Mouse (Mus musculus) spleen, postnatal 36 days (tissue): ENCODE measurements around the gene Opcml.

ENCODE experiments used
- DNase-seq, 2 experiments: peaks; one replicate each; pipeline ENCODE4 v3.0.0; 2022; ENCODE audit warnings: low spot score in 2 of 2, mixed read lengths in 1 of 2

Gene Opcml

GRCm38 (mm10) chr9:27830519-27830918 lies 39.9 kb downstream of the Opcml start:
- DNase-seq: no peak

- DNase-seq: no peak
Observed at GRCm38 (mm10) chr9:27842806-27843205, 52.2 kb downstream of the Opcml start.

- no peak for DNase-seq
Observed at GRCm38 (mm10) chr9:27871624-27872023, 81.0 kb downstream of the Opcml start.

GRCm38 (mm10) chr9:27889636-27890035 lies 99.1 kb downstream of the Opcml start:
- no peak for DNase-seq

DNA sequence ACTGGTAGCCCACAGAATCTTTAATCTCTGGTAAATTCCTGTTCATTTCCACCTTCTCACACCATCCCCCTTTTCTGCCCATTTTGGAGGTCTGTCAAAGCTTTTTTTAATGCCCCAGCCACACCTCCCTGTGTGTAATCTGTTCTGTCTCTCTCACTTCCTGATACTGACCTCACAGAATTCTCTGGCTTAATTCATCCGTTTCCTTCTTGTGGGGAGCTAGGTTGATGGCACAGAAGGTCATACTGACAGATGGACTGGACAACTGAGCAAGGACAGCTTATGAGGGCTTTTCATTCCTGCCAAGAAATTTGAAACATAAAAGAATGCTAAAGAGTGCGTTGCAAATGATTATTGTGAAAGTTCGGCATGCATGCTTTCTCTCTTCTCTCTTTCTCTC lies 126.7 kb downstream of the Opcml start:
- no peak for DNase-seq

DNA sequence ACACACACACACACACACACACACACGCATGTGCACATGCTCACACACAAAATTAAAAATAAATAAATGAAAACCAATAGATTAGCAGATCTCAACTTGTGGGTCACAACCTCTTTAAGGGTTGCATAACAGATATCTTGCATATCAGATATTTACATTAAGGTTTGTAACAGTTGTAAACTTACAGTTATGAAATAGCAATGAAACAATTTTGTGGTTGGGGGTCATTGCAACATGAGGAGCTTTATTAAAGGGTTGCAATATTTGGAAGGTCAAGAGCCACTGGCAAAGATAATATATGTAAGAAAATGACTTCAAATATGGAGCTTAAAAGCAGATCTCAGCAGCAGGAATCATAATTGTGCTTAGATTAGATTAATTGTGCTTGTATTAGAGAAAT lies 132.9 kb downstream of the Opcml start:
- DNase-seq: no peak

DNA sequence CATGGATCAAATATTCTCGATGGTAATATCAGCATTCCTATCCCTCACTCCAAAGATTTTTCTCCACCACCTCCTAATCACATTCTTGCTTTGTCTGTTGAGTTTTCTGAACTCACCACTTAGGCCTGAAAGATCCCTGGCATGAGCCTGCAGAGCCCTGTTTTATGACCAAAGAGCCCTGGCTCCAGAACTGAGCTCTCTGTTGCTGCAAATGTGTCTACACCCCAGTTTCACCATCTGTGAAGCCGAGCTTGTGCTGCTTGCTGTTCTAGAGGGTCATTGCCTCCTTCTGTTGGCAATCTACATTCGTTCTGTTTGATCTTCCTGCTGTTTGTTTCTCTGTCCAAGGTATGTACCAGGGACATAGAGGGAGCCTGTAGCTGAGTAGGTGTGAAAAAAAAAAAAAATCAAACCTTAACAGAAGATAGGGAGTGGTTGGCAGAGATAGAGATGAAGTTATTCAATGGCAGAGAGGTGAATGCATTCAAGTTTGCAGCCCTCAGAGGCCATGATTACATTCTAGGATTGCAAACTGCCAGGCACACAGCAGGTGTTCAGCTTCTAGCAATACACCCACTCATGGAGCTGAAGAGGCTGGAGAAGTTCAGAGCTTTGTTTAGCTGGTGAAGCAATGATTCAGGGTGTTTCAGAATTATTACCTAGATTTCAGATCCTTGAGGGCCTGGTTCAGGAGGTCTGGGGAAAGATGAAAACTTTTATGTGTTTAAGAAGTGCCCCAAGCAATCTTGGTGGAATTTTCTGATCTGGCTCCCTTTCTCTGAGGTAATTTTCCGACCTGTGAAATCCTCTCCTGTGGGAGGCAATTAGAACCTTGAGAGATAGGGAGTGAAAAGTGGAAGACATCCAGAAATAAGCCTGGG lies 133.6 kb downstream of the Opcml start:
- DNase-seq: no peak

DNA sequence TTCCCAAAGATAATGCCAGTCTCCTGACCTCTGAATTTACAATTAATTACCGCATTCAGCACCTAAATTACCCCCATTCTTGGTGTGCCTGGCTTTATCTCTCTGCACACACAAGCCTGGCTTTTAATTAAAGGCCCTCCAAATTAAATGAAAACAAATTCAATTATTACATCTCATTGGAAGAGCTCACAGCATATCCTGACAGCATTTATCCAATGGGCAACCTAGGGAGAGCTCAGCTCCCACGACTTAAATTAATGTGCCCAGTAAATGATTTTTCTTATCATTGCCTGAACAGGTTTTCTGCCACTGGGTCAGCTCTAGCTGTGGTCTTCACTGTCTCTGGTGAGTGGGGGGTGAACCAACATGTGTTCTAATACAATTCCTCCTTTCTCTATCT lies 135.1 kb downstream of the Opcml start:
- DNase-seq: no peak

- no peak for DNase-seq
Observed at GRCm38 (mm10) chr9:27937253-27937652, 146.7 kb downstream of the Opcml start.

- no peak for DNase-seq
Observed at GRCm38 (mm10) chr9:27937660-27938059, 147.1 kb downstream of the Opcml start.

DNA sequence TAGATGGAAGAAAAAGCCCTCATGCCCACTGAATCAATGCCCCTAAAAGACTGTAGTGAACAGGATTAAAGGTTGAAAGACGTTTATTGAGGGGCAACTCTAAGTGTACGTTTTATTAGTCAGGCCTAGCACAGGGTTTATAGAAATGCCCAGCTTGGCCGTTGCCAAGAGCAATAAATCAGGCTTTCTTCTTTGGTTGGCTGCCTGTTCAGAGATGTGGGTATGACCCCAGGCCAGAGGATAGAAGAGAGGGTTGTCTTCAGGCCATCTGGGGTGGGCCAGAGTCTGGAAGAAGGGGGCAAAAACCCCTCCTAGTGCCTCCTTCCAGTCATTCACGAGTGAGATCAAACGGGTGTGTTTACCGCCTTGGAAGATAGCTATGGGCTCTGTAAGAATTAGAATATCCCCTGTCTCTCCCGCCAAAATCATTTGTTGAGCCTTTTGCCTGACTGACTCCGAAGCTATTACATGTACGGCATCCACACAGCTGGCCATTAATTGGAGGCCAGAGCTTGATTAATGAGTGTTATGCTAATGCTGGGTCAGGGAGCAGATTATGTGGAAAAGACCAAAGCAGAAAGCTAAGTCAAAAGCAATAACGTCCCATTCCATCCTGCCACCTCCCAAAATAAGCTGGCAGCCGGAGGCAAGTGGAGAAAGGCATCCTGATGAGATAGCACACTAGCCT lies 154.9 kb downstream of the Opcml start:
- DNase-seq: no peak

GRCm38 (mm10) chr9:27951110-27951509 lies 160.5 kb downstream of the Opcml start:
- no peak for DNase-seq

DNA sequence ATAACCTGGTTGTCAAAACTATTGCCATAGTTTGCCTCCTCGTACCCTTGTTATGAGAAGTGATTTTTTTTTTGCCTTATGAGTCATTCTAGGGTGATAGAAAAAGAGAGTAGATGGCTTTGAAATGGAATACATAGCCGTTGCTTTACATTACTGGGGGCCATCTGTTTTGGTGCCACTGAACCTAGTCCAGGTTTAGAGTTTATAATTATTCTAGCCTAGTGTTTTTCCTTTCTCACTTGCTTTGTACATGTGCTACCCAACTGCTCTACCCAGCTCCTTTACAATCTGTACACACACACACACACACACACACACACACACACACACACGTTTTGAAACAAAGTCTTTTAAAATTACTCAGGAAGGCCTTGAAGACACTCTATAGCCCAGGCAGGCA lies 171.1 kb downstream of the Opcml start:
- DNase-seq: no peak

DNA sequence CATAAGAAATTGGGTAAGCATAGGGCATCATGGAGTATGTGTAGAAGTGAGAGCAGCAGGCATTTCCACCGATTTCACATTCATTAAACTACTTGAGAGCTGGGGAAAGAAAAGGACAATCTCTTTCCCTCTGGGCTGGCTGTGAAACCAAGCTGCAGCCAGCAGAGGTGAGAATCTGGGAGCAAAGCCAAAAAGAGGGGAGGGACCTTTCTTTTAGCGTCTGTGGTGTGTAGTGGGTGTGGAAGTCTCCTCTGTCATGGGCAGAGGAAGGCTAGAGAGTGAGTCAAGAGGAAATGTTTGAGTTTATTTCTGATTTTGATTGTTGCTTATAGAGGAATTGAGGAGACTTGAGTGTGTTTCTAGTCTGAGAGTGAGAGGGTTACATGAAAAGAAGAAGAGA lies 172.8 kb downstream of the Opcml start:
- no peak for DNase-seq

DNA sequence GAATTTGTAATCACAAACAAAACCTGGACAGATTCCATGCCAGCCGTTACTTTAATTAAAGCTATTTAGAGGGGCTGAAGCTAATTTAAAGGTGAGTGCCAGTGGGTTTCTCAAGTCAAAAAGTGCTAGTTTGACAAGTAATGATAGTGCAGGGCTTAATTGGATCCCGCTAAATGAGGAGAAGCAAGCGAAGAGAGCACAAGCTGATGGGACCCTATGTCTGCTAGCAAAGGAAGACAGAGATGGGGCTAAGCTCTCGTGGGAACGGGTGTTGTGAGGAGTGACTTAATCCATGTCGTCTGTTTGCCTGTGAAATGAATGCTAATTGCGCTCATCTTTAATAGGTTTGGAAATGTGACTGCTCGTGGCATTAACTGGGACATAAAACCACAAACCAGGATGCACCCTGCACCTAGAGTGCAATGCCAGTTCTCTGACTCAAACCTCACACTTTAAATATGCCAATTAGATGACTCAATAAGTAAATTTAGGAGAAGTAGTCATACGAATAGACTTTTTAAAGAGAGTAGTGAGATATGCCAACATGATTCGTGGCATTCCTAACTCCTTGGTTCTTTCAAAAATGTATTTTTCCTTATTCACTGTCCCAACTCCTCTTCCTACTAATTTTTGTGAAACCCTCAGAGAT lies 174.5 kb downstream of the Opcml start:
- DNase-seq: no peak

DNA sequence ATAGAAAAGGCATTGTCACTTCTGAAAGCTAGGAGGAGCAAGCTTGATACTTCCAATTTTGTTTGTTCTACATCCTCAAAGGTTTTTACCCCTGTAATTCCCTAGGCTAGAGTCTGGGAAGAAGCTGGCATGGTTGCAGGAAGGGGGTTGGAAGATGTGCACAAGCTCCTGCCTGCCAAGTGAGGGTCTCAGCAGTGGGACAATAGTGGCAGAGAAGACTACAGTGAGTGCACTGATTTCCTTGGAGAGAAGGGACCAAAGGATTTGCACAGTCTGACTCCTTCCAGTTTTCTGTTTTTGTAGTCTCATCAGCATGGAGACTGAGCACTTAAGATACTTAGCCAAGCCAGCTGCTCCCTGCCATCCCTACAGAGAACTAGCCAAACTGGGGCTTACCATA lies 177.7 kb downstream of the Opcml start:
- DNase-seq: no peak

DNA sequence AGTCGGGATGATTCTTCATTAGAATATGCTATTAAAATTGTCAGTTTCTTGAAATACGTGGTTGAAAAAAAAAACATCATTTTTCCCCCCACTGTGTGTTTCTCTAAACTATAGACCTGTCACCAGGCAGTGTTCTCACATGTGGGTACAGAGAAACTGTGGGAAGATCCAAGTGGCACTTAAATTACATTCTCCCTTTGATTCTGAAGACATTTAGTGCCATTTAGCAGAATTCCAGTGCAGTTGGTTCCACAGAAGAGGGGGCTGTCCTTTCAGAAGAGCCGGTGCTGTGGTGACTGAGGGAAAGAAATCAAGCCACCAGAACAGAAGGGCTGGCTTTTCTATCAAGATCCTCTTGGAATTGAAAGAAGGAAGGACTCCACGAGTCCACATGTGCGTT lies 181.7 kb downstream of the Opcml start:
- no peak for DNase-seq

DNA sequence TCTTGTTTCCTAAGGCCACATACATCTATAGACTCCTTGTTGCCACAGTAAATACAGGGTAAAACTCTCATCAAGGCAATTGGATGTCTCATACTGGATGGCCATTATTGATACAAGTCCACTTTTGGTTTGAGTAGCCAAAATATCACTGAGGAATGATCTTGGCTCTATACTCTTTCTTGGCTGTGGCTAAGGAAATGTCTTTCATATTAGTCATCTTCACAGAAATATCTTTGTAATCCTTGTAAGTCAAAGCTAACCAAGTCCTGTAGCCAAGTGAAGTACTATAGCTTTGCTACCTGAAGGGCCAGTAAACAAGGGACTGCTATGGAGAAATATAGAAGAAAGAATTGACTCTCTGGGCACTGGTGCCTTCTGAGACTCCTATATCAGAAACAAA lies 192.0 kb downstream of the Opcml start:
- DNase-seq: no peak

DNA sequence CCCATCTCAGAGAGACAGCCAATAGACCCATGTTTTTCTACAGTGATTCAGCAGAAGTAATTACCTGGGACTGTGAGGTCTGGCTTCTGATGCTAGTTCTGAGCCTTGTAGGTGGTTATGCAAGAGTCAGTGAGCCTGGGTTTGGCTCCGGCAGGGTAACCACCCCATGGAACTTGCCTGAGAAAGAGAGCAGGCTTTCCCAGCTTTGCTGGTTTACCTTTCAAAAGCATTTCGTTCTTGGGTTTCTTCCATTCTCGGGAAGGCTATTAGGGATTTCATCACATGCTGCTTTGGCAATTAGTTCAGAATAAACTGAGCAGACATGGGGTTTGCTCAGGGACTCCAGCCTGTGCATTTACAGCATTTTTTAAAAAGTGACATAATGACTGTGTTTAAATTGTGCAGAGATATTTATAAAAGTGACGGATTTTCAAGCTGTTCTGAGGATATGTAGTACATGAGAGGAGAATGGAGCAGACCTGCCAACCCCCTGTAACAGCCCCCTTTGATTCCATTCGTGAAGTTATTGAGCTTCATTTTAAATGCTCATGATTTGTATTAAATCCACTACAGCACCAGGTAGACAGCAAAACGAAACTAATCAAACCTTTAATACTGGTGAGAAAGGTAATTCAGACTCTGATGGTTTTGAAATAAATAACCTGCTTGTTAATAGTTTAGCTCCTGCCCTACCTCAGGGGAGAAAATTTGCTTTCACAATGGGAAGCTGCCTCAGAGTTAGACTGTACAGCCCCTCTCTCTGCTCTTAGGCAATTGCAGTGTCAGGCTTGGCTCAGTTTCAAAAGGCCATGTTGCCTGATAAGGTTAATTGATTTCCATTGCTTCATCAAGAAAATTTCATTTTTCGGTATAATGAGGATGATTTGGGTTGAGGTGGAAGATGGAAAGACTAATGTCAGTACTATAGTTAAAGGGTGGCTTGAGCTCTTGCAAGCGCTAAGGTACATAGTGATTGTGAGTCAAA lies 196.3 kb downstream of the Opcml start:
- DNase-seq: no peak

- no peak for DNase-seq
Observed at GRCm38 (mm10) chr9:27991611-27992010, 201.0 kb downstream of the Opcml start.

DNA sequence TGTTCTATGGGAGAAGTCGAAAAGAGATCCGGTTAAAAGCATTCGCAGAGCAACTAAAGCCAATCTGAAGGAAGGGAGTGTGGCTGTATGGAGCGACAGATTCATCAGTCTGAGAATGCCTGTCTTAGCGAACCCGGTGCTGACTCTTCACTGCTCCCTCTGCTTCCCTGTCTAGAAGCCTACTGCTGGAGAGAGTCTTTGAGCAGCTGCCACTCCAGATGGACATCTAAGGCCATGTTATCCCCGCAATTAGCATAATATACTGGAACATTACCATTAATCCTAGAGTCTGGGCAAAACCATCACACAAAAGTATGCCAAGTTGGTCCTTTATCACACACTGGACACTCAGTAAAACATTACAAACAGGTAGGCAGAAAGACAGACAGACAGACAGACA lies 206.0 kb downstream of the Opcml start:
- DNase-seq: no peak

DNA sequence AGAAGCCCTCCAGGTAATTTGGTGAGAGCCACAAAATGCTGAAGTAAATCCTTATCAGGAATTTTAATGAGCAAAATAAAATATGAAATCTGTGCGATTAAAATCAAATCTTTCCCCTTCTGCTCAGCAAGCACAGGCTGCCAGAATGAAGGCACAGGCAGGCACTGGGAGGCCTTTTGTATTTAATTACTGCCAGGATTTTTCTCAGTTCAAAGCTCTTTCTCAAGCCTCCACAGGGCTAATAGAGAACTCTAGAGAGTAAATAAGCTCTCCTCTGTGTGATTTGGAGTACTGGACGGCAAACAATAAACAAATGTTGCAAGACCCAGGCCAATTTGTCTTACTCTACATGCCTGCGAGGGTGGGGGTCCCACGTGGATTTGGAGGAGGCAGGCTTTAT lies 208.2 kb downstream of the Opcml start:
- DNase-seq: no peak
